Mouse (Mus musculus) kidney, adult 18-20 months (tissue): ENCODE measurements around the gene Madd.

ENCODE experiments used
- DNase-seq: peaks from one replicate; pipeline ENCODE4 v3.0.0; 2021

Madd gene

GRCm38 (mm10) chr2:91088987-91089386, 94.7 kb downstream of the Madd start:
- no peak for DNase-seq

GRCm38 (mm10) chr2:91087453-91087852, 96.2 kb downstream of the Madd start:
- no peak for DNase-seq
